Mouse (Mus musculus) kidney, postnatal 25 days (tissue): ENCODE measurements at regions not wholly inside any gene's neighbourhood (a gene's known extent, or its start where the extent isn't known, plus 50 kb on each side); places are given as distances from the start of the nearest gene placed in this dataset.

Experiments
- DNase-seq, 2 experiments: peaks; one replicate each; pipeline ENCODE4 v3.0.0; 2021; ENCODE audit warnings: mixed read lengths in 2 of 2

DNA sequence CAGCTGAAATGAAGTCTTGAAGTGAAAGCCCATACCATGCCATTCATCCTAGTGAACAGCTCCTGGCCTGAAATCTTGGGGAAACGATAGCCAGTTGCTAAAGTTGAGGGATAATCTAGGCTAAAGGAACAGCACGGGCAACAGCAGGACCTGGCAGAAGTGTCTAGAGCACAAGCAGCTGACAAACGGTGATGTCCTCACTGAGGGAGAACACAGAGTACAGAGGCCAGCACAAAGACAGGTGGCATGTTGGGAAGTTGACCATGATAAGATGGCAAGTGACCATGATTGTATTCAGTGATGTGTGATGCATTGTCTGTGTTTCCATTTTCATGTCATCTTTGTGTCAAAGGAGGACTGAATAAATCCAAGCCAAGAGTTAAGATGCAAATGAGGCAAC is 212.4 kb upstream of the Ntm start:
- DNase-seq, result no peak

- DNase-seq, result no peak
These were observed 220.5 kb upstream of the Ntm start for GRCm38 (mm10) chr9:30183409-30183808.

DNA sequence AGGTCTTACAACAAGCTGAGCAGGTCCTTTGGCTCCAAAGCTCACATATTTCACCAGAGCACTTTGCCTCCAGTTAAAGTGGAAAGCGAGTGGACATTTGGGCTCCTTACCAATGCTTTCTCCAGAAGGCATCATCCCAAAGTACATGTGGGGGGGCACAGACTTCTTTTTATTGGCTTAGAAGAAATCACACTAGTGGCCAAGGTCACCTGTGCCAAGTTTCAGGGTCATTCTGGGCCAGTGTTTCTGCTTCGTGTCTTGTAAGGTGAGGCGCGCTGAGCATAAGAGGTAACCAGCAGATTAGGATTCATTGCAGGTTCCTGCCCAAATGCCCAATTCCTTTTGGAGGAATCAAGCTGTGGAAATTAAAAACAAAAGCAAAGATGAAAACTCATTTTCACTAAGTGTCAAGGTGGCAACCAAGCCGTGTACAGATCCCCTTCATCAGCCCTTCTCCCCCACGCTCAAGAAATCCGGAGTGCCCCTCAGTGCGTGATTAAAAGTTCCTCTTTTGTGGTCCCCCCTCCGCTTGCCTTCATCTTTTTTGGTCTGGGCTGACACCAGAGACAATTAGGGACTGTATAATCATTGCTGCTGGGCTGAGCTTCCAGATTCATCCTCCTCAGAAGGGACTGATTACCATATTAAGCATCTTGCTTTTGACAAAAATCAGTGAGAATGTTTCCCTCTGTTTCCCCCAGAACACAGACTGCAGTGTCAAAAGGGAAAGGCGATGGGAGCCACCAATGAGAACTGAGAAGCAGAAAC is 222.2 kb upstream of the Ntm start:
- no peak for DNase-seq

DNA sequence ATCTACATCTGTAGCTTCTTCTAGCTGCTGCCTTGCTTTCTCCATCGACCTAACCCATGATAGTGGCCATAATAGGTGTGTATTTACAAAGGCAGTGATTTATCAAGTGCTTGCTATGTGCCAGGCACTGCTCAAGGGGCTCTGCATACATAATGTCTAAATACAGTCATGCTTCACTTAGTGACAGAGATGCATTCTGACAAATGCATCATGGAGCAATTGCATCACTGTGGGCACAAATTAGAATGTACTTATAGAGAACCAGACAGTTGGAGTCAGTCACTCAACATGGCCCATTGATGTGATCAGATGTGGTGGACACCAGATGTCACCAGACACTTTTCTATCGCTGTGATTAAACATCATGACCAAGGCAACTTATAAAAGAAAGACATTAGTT is 223.3 kb upstream of the Ntm start:
- no peak for DNase-seq

GRCm38 (mm10) chr9:30190078-30190477 is 227.1 kb upstream of the Ntm start:
- DNase-seq, result no peak

GRCm38 (mm10) chr9:30191119-30191518 is 228.2 kb upstream of the Ntm start:
- no peak for DNase-seq

DNA sequence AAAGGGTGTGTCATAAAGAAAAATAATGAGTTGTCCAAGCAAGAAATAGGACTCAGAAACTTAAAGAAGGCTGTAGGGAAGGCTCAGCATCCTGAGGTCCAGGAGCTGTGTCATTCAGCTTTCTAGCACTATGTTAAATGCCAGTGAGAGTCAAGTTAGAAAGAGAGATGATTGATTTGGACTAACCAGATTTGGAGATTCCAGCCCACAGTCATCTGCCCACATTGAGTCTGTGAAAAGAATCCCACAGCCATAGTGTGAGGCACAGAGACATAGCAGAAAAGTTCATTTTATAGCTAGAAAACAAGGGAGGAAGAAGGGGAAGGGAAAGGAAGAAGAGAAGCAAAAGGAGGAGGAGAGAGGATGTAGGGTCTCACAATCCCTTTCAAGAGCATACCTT is 229.0 kb upstream of the Ntm start:
- no peak for DNase-seq

DNA sequence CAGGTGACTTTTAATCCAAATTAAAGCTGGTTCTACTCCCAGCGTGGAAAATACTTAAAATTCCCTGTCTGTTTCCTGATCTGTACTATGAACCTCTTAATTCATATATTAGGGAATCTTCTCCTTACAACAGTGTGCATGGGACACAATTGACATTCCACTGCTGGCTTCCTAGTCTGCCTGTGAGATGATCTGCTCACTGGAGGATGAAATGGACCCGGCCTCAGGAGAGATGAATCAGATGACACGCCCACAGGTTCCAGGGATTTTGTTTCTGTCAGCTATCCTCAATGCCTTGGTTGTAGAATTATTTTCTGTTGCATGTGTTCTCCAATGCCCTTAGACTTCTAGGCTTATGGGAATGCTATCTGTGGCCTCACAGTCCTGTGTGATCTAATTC is 231.9 kb upstream of the Ntm start:
- DNase-seq, result no peak

DNA sequence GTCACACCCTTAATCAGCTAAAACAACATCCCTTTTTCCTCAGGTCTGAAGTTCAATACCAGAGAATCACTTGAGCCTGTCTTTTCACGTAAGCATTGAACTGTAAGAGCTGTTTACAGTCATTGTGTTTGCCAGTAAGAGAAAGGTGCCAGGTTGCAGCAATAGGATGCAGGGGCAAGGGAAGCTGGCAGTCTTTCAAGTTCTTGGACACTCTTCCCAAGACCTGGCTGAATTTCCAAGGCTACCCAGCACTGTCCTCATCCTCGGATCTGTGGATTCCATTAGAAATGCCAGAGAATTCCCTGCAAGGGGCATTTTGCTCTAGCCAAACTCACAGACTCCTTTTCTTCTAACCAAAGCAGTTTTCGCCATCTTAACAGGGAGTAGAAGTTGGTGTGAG is 224.5 kb upstream of the Snx19 start:
- DNase-seq, result no peak

- no peak for DNase-seq
These were observed 219.3 kb upstream of the Snx19 start for GRCm38 (mm10) chr9:30207631-30208030.

GRCm38 (mm10) chr9:30209806-30210205 is 217.1 kb upstream of the Snx19 start:
- DNase-seq, result no peak

DNA sequence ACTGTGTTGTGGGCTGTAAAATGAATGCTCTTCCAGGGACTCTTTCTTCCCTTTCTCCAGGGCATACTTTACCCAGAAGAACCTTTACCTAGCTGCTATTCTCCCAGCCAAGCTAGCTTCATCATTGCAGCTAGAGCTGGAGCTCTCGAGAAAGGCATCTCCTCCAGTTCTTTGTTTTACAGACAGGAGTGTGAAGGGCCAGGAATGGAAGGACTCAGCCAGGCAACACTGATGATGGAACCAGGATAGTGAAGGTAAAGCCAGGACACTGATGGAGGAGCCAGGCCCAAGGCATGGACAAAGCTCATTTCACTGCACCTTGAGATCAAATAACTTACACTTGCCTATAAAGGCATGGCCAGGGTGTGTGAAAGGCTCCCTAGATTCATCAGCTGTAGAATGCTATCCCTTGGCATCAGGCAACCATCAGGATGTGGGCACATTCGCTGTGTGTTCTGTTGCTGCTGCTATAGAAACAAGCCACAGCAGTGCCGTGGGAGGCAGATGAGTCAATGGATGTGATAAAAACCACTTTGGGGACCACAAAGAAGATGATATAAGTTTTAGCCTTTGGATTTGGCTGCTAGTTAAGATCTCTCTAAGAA is 214.3 kb upstream of the Snx19 start:
- no peak for DNase-seq

GRCm38 (mm10) chr9:30234501-30235163 is 192.3 kb upstream of the Snx19 start:
- no peak for DNase-seq

DNA sequence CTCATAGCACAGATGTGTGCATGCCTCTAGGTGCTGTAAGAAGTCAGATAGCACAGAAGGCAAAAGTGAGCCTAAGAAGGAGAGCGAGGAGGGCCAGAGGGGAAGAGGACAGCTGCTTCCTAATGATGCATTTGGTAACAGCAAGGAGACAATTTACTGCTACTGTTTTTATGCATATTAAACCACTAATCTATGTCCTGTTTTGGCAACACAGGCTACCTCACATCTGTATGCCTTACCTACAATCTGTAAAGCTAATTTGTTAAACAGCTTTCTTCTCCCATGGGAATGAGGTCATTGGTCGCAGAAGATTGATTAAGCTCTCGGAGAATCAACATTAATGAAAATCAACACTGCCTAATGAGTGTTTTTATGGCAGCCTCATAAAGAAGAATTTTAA is 191.1 kb upstream of the Snx19 start:
- no peak for DNase-seq

DNA sequence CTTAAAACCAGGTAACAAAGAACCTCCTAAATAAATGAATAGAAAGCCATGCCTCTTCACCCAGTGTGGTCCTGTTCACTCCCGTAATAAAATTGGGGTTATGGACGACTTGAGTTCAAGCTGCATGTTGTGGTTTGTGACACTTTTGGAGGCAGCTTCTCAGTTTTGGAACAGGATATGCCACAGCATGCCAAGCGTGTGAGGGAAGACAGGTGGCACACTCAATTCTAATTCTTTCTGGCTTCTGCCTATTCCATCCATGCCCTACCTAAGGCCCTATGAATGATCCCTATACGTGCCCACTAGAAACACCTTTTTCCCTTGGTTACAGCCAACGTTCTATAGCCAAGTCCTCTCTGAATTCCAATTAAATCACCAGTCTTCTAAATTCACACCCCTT is 184.8 kb upstream of the Snx19 start:
- DNase-seq, result no peak

DNA sequence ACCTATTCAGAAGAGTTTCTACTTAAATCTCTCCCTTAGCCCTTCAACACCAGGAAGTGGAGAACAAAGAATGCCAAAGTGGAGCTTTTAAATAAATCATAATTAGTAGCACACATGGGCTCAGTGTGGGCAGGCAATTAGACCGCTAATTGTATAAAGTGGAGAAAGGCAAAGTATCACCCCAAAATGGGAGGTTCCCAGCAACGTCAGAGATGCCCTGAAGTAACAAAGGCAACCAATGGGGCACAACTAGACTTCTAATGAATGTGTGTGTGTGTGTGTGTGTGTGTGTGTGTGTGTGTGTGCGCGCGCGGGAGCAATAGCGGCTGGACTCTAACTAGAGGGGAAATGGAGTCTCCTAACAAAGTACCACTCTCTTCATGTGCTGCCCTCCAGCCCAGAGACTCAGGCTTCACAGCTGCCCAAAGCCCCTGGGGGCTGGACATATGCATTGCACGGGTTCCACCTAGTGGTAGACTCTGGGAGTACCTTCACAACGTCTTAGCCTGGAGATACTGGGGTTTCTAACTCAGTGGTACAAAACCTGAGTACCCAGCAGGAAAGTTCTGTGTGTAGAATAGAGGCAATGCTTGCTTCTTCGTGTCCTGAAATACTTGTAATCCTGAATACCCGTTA is 162.3 kb upstream of the Snx19 start:
- peak; percentile 54 to 79 for DNase-seq

- DNase-seq, result no peak
These were observed 155.8 kb upstream of the Snx19 start for GRCm38 (mm10) chr9:30271081-30271480.

DNA sequence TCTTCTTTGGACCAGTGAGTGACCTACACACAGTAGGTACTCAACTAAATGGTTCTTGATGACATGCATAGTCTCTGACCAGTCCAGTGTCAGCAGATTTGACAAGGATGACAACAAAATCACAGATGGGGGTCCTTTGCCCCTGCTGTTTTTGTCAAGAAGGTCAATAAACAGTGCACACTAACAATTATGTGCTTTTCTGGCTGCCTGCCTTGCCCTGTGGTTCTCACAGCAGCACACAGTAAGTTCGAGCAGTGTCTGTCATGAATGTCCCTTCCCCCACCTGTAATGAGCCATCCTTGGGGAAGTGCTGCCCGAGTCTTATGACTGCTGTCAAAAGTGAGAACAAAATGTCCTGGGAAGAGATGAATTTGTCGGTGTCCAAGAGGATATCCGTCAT is 153.1 kb upstream of the Snx19 start:
- DNase-seq, result no peak

DNA sequence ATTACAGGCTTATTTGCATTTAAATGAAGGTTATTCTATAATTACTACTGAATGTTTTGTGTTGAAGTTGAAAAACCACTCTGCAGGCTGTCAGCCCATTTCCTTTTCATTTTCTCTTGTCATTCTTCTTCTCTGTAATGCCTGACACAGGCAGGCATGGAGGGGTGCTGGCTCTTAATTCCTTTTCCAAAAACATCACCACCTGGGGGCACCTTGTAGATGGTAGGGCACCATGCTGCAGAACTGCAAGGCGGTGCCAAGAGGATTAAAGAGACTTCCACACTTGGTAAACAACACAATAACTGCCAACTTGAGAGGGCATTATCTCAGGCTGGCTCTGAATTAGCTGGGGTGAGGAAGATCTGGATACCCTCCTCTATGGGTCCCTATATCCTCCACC is 148.7 kb upstream of the Snx19 start:
- no peak for DNase-seq

DNA sequence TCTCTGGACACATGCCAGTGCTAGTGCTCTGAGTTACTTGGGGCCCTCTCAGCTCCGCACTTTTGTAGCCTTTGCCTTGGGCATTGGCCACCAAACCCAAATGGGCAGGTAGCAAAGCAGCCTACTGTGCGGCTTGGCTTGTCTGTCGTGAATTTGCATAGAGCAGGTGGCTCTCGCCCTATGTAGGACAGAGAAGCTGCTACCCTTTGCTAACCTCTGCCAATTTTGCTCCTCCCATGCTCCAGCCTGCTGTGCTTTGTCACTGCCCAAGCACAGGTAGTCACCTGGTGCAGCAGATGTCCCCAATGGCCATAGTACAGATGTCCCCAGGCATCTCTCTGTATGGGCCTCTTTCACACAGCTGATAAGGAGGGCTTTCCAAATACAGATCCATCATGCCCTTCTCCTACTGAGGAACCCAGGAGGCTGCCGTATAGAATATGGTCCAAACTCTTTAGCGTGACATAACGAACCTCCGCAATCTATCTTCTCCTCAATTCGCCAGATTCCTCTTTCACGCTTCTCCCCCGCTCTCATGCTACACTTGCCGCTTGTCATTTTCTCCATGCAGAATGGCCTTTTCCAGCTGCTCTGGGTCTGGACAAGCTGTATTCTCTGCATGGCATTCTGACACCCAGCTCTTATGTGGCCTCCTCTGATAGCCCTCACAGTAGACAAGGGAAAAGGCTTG is 143.7 kb upstream of the Snx19 start:
- no peak for DNase-seq

GRCm38 (mm10) chr9:30283771-30284148 is 143.1 kb upstream of the Snx19 start:
- no peak for DNase-seq

GRCm38 (mm10) chr9:30284562-30285323 is 142.2 kb upstream of the Snx19 start:
- DNase-seq, result no peak

DNA sequence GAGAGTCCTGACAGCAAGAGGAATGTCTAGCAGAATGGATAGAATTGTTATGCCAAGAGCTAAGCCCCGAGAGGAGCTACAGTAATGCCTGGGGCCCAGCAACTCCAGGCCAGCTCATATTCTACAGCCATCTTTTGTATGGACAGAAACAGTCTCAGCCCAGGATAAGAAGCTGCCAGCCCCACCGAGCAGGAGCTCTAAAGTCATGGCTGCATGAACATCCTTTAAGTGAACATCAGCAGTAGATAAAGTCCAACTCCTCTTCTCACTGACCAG is 141.6 kb upstream of the Snx19 start:
- no peak for DNase-seq
